Mouse (Mus musculus): ENCODE measurements around the gene Uba2.
"Not testable (repeated sequence)": the region's sequence is repeated elsewhere in the genome, so short reads cannot be mapped to it uniquely, and the experiment has no call there.

The Uba2 gene

GRCm38 (mm10) chr7:34166850-34167249 lies 2.5 kb downstream of the Uba2 start:
- DNase-seq (ENCODE audit: extremely low read depth, low read depth) = peak; percentile 51

GRCm38 (mm10) chr7:34165999-34166398 lies 3.4 kb downstream of the Uba2 start:
- no peak for DNase-seq (ENCODE audit: extremely low read depth, low read depth)

- no peak for DNase-seq (ENCODE audit: extremely low read depth, low read depth)
Measured at GRCm38 (mm10) chr7:34164671-34165070, 4.7 kb downstream of the Uba2 start.

GRCm38 (mm10) chr7:34159167-34159566 lies 10.2 kb downstream of the Uba2 start:
- no peak for DNase-seq (ENCODE audit: extremely low read depth, low read depth)

GRCm38 (mm10) chr7:34157994-34158393 lies 11.4 kb downstream of the Uba2 start:
- no peak for DNase-seq (ENCODE audit: extremely low read depth, low read depth)

- DNase-seq (ENCODE audit: extremely low read depth, low read depth) = peak; percentile 61
Measured at GRCm38 (mm10) chr7:34147193-34147592, 22.2 kb downstream of the Uba2 start.

- no peak for DNase-seq (ENCODE audit: extremely low read depth, low read depth)
Measured at GRCm38 (mm10) chr7:34141123-34141522, 28.3 kb downstream of the Uba2 start.

- no peak for DNase-seq (ENCODE audit: extremely low read depth, low read depth)
Measured at GRCm38 (mm10) chr7:34139493-34139892, 29.9 kb downstream of the Uba2 start.

- DNase-seq (ENCODE audit: extremely low read depth, low read depth) = no peak
Measured at GRCm38 (mm10) chr7:34134336-34134735, 35.1 kb downstream of the Uba2 start.

- DNase-seq (ENCODE audit: extremely low read depth, low read depth) = no peak
Measured at GRCm38 (mm10) chr7:34133117-34133762, 36.2 kb downstream of the Uba2 start, which contains the start of gene Wtip. Gene Wtip (minus strand): TSS chr7:34133268.

GRCm38 (mm10) chr7:34132355-34133079 lies 36.9 kb downstream of the Uba2 start:
- no peak for DNase-seq (ENCODE audit: extremely low read depth, low read depth)

GRCm38 (mm10) chr7:34131959-34132354 lies 37.4 kb downstream of the Uba2 start:
- no peak for DNase-seq (ENCODE audit: extremely low read depth, low read depth)

GRCm38 (mm10) chr7:34131118-34131517 lies 38.3 kb downstream of the Uba2 start:
- no peak for DNase-seq (ENCODE audit: extremely low read depth, low read depth)

GRCm38 (mm10) chr7:34126291-34126690 lies 43.1 kb downstream of the Uba2 start:
- DNase-seq (ENCODE audit: extremely low read depth, low read depth) = no peak

- no peak for DNase-seq (ENCODE audit: extremely low read depth, low read depth)
Measured at GRCm38 (mm10) chr7:34125346-34125745, 44.1 kb downstream of the Uba2 start.

GRCm38 (mm10) chr7:34122987-34123720 lies 46.2 kb downstream of the Uba2 start:
- no peak for DNase-seq (ENCODE audit: extremely low read depth, low read depth)

- DNase-seq (ENCODE audit: extremely low read depth, low read depth) = not testable (repeated sequence)
Measured at GRCm38 (mm10) chr7:34120636-34121035, 48.8 kb downstream of the Uba2 start.

GRCm38 (mm10) chr7:34116601-34117000 lies 52.8 kb downstream of the Uba2 start:
- DNase-seq (ENCODE audit: extremely low read depth, low read depth) = no peak

- no peak for DNase-seq (ENCODE audit: extremely low read depth, low read depth)
Measured at GRCm38 (mm10) chr7:34109190-34109589, 60.2 kb downstream of the Uba2 start.

- no peak for DNase-seq (ENCODE audit: extremely low read depth, low read depth)
Measured at GRCm38 (mm10) chr7:34101276-34101675, 68.1 kb downstream of the Uba2 start.

- no peak for DNase-seq (ENCODE audit: extremely low read depth, low read depth)
Measured at GRCm38 (mm10) chr7:34100002-34100401, 69.4 kb downstream of the Uba2 start.

GRCm38 (mm10) chr7:34094911-34095481 lies 74.4 kb downstream of the Uba2 start, which contains the start of gene Scgb1b30:
Gene Scgb1b30 (plus strand): TSS chr7:34095431.
- no peak for DNase-seq (ENCODE audit: extremely low read depth, low read depth)
